Mouse (Mus musculus) WW6 (cell line): Measurements from ENCODE around the gene Lrrc49.

Experiments
- DNase-seq: peaks from one replicate; pipeline ENCODE4 v3.0.0-alpha.2; 2013; ENCODE audit warnings: low read depth, low spot score

The Lrrc49 gene

DNA sequence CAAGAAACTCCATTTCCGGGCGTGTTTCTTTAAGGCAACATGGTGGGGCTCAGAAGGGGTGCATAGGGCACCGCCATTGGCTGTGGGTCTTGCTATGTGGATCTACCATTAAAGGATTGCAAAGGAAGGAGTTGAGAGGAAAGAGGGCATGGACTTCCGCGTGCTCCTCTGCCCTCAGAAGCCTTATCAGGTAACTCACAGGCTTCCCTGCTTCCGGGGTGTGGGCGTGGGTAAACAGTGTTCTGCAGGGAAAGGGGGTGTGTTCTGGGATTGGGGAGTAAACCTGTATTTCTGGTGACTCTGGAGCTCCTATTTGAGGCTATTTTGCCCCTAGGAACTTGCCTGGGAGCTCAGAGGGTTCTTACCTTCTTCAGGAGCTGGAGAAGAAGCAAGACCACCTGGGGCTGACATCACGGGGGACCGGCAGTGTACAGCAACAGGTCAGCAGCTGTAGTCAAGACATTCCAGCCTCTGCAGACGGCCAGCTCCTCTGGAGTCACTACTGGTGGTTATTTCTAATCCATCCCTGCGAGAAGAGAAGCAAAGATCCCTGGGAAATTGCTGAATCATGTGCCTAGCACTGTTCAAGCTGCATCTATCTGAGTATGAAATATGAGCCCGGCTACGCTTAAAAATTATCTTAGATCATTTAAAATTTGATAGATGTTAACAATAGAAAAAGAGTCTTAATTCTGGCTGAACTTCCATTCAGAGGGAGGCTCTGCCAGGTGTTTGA is 142.4 kb downstream of the Lrrc49 start:
- DNase-seq: no peak

GRCm38 (mm10) chr9:60543422-60544015 is 144.4 kb downstream of the Lrrc49 start:
- DNase-seq: no peak

- no peak for DNase-seq
These were observed 157.6 kb downstream of the Lrrc49 start for GRCm38 (mm10) chr9:60530310-60530709.

DNA sequence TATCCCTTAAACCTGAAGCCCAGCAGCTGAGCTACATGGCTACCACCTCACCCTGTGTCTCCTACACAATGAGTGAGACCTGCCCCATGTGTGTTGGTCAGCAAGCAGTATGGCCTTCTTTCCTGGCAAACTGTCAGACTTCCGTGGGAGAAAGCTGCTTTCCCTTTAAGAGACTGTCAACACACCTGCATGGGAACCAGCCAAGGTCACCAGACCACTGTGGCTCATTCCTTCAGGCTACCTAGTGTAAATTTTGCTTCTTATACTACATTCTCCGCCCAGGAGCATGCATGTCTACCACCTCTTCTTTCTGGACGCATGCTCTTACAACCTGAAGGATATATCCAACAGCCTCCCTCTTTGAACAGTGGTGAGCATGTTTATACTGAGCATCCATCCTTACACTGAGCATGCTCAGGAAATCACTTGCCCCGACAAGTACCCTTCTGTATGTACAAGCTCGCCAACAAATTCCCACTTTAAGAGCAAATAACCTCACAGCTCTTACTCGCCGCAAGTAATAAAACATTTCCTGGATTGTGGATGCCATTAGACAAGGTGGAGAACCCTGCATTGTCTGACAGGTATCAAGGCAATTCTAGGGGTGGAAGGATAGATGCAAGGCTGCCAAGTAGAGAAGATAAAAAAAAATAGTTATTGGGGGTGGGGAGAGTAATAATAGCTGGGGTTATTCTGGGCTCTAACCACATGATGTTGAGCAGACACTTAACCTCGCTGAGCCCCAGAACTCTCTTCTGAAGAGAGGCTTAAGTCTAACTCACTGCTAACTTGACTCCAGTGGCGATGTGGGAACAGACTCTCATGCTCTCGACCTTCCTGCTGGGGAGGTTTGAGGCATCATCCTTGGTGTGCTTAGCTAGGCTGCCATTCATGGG is 158.4 kb downstream of the Lrrc49 start:
- no peak for DNase-seq

DNA sequence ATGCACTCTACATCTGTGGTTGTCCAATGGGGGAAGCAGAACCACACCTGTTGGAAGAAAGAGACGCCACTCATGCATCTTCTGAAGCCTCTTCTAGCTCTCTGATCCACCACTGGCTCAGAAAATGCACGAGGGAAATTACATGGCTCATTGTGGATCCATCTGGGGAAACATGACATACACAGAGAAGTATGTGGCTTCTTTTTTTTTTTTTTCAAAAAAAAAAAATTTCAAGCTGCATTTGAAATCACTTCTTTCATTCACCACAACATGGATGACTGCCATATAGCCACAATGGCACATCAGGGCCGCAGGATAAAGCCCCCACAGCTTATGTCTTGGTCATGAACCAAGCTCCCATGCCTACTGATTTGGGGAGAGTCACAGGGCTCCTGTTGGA is 159.7 kb downstream of the Lrrc49 start:
- DNase-seq: no peak

DNA sequence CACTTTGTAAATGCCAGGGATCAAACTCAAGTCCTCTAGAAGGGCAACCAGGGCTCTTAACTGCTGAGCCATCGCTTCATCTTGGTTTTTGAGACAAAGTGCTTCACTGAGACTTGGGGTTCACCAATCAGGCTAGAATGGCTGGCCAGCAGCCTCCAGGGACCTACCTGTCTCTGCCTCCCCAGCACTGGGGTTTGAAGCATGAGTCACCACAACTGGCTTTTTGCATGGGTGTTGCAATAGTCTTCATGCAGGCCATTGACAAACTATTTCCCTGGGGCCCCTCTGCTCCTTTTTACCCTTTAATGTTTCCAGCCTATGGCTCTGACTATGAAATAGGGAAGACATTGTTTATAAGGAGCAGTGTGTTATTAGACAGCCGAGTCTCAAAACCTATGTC is 160.1 kb downstream of the Lrrc49 start:
- DNase-seq: no peak

DNA sequence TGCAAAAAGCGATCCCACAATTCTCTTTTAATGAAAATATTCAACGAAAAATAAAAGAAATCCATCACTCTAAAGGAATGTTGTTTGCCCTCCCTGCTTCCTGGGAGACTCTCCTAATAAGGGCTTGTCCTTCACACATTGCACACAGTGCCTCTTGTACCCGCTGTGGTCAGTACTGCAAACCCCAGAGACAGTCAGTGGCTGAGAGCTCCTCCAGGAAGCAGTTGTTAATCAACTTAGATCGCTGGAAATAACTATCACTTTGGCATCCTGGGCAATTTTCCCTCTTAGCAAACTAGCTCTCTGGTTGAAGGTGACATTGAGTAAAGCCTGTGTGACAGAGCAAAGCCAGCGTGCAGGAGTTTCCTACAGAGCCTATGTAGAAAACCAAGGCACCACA is 160.9 kb downstream of the Lrrc49 start:
- no peak for DNase-seq

GRCm38 (mm10) chr9:60526195-60526594 is 161.8 kb downstream of the Lrrc49 start:
- no peak for DNase-seq

DNA sequence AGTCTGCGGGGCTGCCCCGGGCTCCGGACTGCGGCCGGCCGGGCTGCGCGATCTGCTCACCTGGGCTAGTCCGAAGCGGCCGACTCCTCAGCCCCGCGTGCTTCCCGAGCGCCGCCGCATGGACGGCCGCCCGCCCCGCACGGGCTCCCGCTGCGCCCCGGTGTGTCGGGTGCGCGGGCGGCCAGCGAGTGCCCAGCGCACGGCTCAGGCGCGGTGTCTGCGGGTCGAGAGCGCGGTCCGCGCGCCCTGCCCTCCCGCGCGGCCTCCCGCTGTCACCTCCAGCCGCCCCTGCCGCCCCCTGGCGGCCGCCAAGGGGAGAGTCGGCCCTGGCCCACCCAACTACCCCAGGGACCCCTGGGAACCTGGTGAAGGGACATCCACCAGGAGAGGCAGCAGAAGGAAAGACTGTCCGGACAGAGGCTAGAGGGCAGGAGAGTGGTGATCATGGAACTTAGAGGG is 166.1 kb downstream of the Lrrc49 start, which contains the start of gene Thsd4:
TSS of gene Thsd4 (minus strand) at position 241 of the 459 bp plus-strand sequence.
- DNase-seq: peak; percentile 26

- no peak for DNase-seq
These were observed 166.8 kb downstream of the Lrrc49 start for GRCm38 (mm10) chr9:60521143-60521542.

- DNase-seq: no peak
These were observed 168.4 kb downstream of the Lrrc49 start for GRCm38 (mm10) chr9:60519601-60520000.
